8 mouse cellular contexts compared by ENCODE assay signal in the genomic region with DNA sequence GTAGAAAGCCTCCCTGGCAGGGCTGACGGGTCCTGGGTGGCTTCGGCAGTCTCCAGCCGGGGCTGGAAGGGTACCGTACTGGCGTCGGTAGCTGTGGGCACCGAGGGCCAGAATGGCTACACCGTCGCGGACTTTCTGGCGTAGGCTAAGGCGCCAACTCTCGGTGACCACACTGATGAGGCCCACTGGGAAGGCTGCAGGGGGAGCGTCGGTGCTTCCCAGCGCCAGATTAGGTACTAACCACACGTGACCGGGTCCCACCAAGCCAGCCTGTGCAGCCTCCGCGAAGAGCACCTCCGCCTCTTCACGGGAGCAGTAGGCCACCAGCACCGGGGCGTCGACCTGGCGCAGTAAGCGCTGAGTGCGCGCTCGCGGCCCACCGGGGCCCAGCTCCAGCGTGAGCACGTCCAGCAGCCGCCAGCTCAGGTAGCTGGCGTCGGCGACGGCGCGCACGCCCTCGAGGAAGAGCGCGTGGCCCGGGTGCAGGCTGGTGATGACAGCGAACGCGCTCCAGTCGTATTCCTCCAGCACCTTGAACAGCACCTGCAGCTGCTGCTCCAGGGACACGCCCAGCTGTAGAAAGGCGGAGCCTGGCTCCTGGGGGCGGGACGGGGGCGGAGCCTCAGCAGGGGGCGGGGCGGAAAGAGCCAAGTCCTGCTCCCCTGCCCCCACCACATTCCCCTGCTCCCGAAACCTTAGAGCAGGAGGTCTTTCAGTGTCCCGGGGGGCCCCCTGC. TPM values are rescaled to one million over a fixed set of nuclear protein-coding genes. Genes with fewer than 3 reads are reported as not detected.
DNase-seq lines count a peak whose midpoint lies in the region; ATAC-seq and TF ChIP-seq lines count a peak whose summit lies in the region.

No protein-coding gene starts in this region.

- peaks cover 8% of the 10 kb centered on the region for H3K4me1 ChIP-seq in heart, embryonic 12.5 days (replicated peaks)
- peaks cover 8% of the 10 kb centered on the region for H3K4me1 ChIP-seq in embryonic facial prominence, embryonic 13.5 days
- H3K4me1 ChIP-seq in midbrain, embryonic 13.5 days (replicated peaks) = peaks cover 7% of the 10 kb centered on the region
- no peaks in the 10 kb centered on the region for H3K4me1 ChIP-seq in lung, adult 2 months (ENCODE audit: control insufficient read depth, insufficient read depth, low read length)

- no peak for ATAC-seq in heart, embryonic 12.5 days (ENCODE audit: insufficient number of reproducible peaks, low FRiP score)
- ATAC-seq in embryonic facial prominence, embryonic 13.5 days (ENCODE audit: insufficient number of reproducible peaks, insufficient read depth, low FRiP score, low TSS enrichment, low read depth) = no peak
- no peak for ATAC-seq in midbrain, embryonic 13.5 days

- no peak for TF ChIP-seq POLR2A in lung, adult 2 months (IDR thresholded peaks at IDR 0.05; ENCODE audit: borderline replicate concordance, extremely low read depth, low read depth, low read length)

- intact Hi-C loops in heart, postnatal 10 days (cut with DNase I) = no loop called here

- no peak overlapping the region for H3K9ac ChIP-seq in heart, embryonic 12.5 days
- H3K9ac ChIP-seq in embryonic facial prominence, embryonic 13.5 days = no peak overlapping the region
- H3K9ac ChIP-seq in midbrain, embryonic 13.5 days (replicated peaks) = no peak overlapping the region

- no peaks in the 10 kb centered on the region for H3K9me3 ChIP-seq in heart, embryonic 12.5 days (replicated peaks)
- H3K9me3 ChIP-seq in embryonic facial prominence, embryonic 13.5 days = no peaks in the 10 kb centered on the region
- H3K9me3 ChIP-seq in midbrain, embryonic 13.5 days = no peaks in the 10 kb centered on the region

- WGBS in heart, embryonic 12.5 days = 14% methylated on average over 59 of the region's 59 CpGs
- 17% methylated on average over 59 of the region's 59 CpGs for WGBS in embryonic facial prominence, embryonic 13.5 days
- WGBS in midbrain, embryonic 13.5 days = 15% methylated on average over 59 of the region's 59 CpGs
- 23% methylated on average over 59 of the region's 59 CpGs for WGBS in lung, adult 2 months

- peak overlapping the region; percentile 32 for H3K4me2 ChIP-seq in heart, embryonic 12.5 days
- H3K4me2 ChIP-seq in embryonic facial prominence, embryonic 13.5 days = peak overlapping the region; percentile 50
- peak overlapping the region; percentile 44 for H3K4me2 ChIP-seq in midbrain, embryonic 13.5 days (replicated peaks)

- no peak for DNase-seq in heart, postnatal 10 days
- DNase-seq in kidney, adult 9 months = peak; percentile 31
- no peak for DNase-seq in urinary bladder, postnatal 36 days (ENCODE audit: low spot score in 2 of 2)
- DNase-seq in c-Kit-positive CD71-positive TER-119-positive erythroid progenitor cells, embryonic 14.5 days (ENCODE audit: low spot score) = no peak
- DNase-seq in lung, adult 2 months = no peak

- H3K27ac ChIP-seq in heart, embryonic 12.5 days (ENCODE audit: poor library complexity, severe bottlenecking) = no peak overlapping the region
- H3K27ac ChIP-seq in embryonic facial prominence, embryonic 13.5 days = no peak overlapping the region
- H3K27ac ChIP-seq in midbrain, embryonic 13.5 days = no peak overlapping the region

- peaks cover 100% of the 10 kb centered on the region for H3K27me3 ChIP-seq in heart, embryonic 12.5 days (replicated peaks)
- peaks cover 99% of the 10 kb centered on the region for H3K27me3 ChIP-seq in embryonic facial prominence, embryonic 13.5 days
- peaks cover 95% of the 10 kb centered on the region for H3K27me3 ChIP-seq in midbrain, embryonic 13.5 days

- TF ChIP-seq CTCF in lung, adult 2 months (IDR thresholded peaks at IDR 0.05; ENCODE audit: insufficient read depth, low read length) = no peak

- H3K4me3 ChIP-seq in heart, embryonic 12.5 days = peak overlapping the region; percentile 14; the same call in 1 of the 2 replicates
- peak overlapping the region; percentile 27 for H3K4me3 ChIP-seq in embryonic facial prominence, embryonic 13.5 days
- H3K4me3 ChIP-seq in midbrain, embryonic 13.5 days (replicated peaks) = peak overlapping the region; percentile 28
- H3K4me3 ChIP-seq in lung, adult 2 months (replicated peaks; ENCODE audit: extremely low read depth, low read depth, low read length) = no peak overlapping the region

- H3K36me3 ChIP-seq in heart, embryonic 12.5 days = no peaks in the 10 kb centered on the region
- no peaks in the 10 kb centered on the region for H3K36me3 ChIP-seq in embryonic facial prominence, embryonic 13.5 days
- H3K36me3 ChIP-seq in midbrain, embryonic 13.5 days = no peaks in the 10 kb centered on the region

RNA-seq across cellular contexts. Expression of a gene that starts 9.1 kb away (rescaled TPM):
- polyA plus RNA-seq in heart, embryonic 12.5 days (2016; fragmentation: Nextera tagmentation; extraction: Ambion mirVana) = 0.15 and 0.21 TPM in 2 replicates
- not detected for total RNA-seq in heart, postnatal 10 days (2021)
- not detected in 2 replicates for polyA plus RNA-seq in embryonic facial prominence, embryonic 13.5 days (2015; fragmentation: Nextera tagmentation; extraction: Ambion mirVana)
- polyA plus RNA-seq in midbrain, embryonic 13.5 days (2015; fragmentation: Nextera tagmentation; extraction: Ambion mirVana) = 0.06 and 0.12 TPM in 2 replicates
- polyA plus RNA-seq in lung, adult 2 months (2012; rRNA removed) = 4.8 and 6.5 TPM in 2 replicates

RNA-seq across cellular contexts. Expression of a gene that starts 18.9 kb away (rescaled TPM):
- polyA plus RNA-seq in heart, embryonic 12.5 days (2016; fragmentation: Nextera tagmentation; extraction: Ambion mirVana) = 11.3 and 12.3 TPM in 2 replicates
- 1 to 10 TPM; 7.7 to 9.1 TPM for total RNA-seq in heart, postnatal 10 days (2021)
- 14.5 and 15.3 TPM in 2 replicates for polyA plus RNA-seq in embryonic facial prominence, embryonic 13.5 days (2015; fragmentation: Nextera tagmentation; extraction: Ambion mirVana)
- 19.3 and 24.1 TPM in 2 replicates for polyA plus RNA-seq in midbrain, embryonic 13.5 days (2015; fragmentation: Nextera tagmentation; extraction: Ambion mirVana)
- polyA plus RNA-seq in lung, adult 2 months (2012; rRNA removed) = 11.1 and 13.0 TPM in 2 replicates

RNA-seq across cellular contexts. Expression of a gene that starts 39.5 kb away (rescaled TPM):
- polyA plus RNA-seq in heart, embryonic 12.5 days (2016; fragmentation: Nextera tagmentation; extraction: Ambion mirVana) = 0.51 and 0.86 TPM in 2 replicates
- total RNA-seq in heart, postnatal 10 days (2021) = 1 to 10 TPM in 1 of 2 experiments, under 1 TPM in 1; 0.89 to 1.2 TPM
- 0.31 and 0.43 TPM in 2 replicates for polyA plus RNA-seq in embryonic facial prominence, embryonic 13.5 days (2015; fragmentation: Nextera tagmentation; extraction: Ambion mirVana)
- polyA plus RNA-seq in midbrain, embryonic 13.5 days (2015; fragmentation: Nextera tagmentation; extraction: Ambion mirVana) = 0.41 and 0.43 TPM in 2 replicates
- polyA plus RNA-seq in lung, adult 2 months (2012; rRNA removed) = 2.8 and 3.8 TPM in 2 replicates

RNA-seq across cellular contexts. Expression of a gene that starts 49.0 kb away (rescaled TPM):
- polyA plus RNA-seq in heart, embryonic 12.5 days (2016; fragmentation: Nextera tagmentation; extraction: Ambion mirVana) = not detected in 2 replicates
- not detected for total RNA-seq in heart, postnatal 10 days (2021)
- 0.20 TPM in 1 of 2 replicates, not detected in the other for polyA plus RNA-seq in embryonic facial prominence, embryonic 13.5 days (2015; fragmentation: Nextera tagmentation; extraction: Ambion mirVana)
- not detected in 2 replicates for polyA plus RNA-seq in midbrain, embryonic 13.5 days (2015; fragmentation: Nextera tagmentation; extraction: Ambion mirVana)
- polyA plus RNA-seq in lung, adult 2 months (2012; rRNA removed) = 8.3 TPM in 1 of 2 replicates, not detected in the other
